Mouse (Mus musculus) lung, embryonic 14.5 days (tissue): ENCODE data around the gene Mgarp. TPM values are rescaled to one million over a fixed set of nuclear protein-coding genes. Genes with fewer than 3 reads are reported as not detected.

Experiments
- ATAC-seq: fragments of 200-750 bp; cut with Nextera tagmentation; 2 replicates; pipeline ENCODE4 v1.8.0; 2017; ENCODE audit warnings: mild to moderate bottlenecking, moderate TSS enrichment, moderate library complexity; ENCODE audit not compliant: insufficient read depth
- DNase-seq: peaks from one replicate; pipeline ENCODE4 v3.0.0-alpha.2; 2015
- H3K27ac ChIP-seq: fragments of 300-500 bp; sonication (generic); 2 replicates; pipeline ENCODE4 v1.5.1; 2014; ENCODE audit warnings: low read depth, mild to moderate bottlenecking, moderate library complexity
- H3K27me3 ChIP-seq: fragments of 300-500 bp; sonication (generic); 2 replicates; pipeline ENCODE4 v1.6.1; 2014; ENCODE audit warnings: low read length, control low read depth; ENCODE audit not compliant: insufficient read depth
- H3K36me3 ChIP-seq: fragments of 300-500 bp; sonication (generic); 2 replicates; pipeline ENCODE4 v1.6.1; 2014; ENCODE audit warnings: control low read depth; ENCODE audit not compliant: insufficient read depth
- H3K4me1 ChIP-seq: fragments of 300-500 bp; sonication (generic); 2 replicates; pipeline ENCODE4 v1.6.1; 2014; ENCODE audit warnings: antibody characterized with exemption, control low read depth; ENCODE audit not compliant: insufficient read depth
- H3K4me2 ChIP-seq: fragments of 300-500 bp; sonication (generic); 2 replicates; pipeline ENCODE4 v1.6.1; 2014; ENCODE audit warnings: mild to moderate bottlenecking
- H3K4me3 ChIP-seq: fragments of 300-500 bp; sonication (generic); 2 replicates; pipeline ENCODE4 v1.5.1; 2014; ENCODE audit warnings: low read depth, low read length
- H3K9ac ChIP-seq: fragments of 300-500 bp; sonication (generic); 2 replicates; pipeline ENCODE4 v1.6.1; 2014
- H3K9me3 ChIP-seq: fragments of 300-500 bp; sonication (generic); 2 replicates; pipeline ENCODE4 v1.6.1; 2016; ENCODE audit warnings: low read depth, low read length, control low read depth
- CTCF ChIP-seq: IDR thresholded peaks from 2 replicates; pipeline ENCODE4 v1.5.1; 2016; ENCODE audit warnings: antibody characterized with exemption, low read depth
- WGBS: fragments of 180-500 bp; shearing (Covaris S2); extraction: QIAGEN DNeasy Blood & Tissue Kit; methylation state at CpG from one replicate; pipeline ENCODE4 v1.1.7; 2014; 5-methylcytosine and 5-hydroxymethylcytosine counted together
- polyA plus RNA-seq: library from polyadenylated mRNA; unstranded; fragments of >200 nt; fragmentation: Nextera tagmentation; extraction: Ambion mirVana; gene quantifications from 2 replicates; pipeline ENCODE4 v1.2.1, GENCODE M21; 2014

The Mgarp gene
- polyA plus RNA-seq, 1 experiment from 2014 or later: 3.6 TPM

GRCm38 (mm10) chr3:51388904-51389303 lies 7.6 kb downstream of the Mgarp start:
- Histone ChIP-seq H3K27ac (no peak overlapping the region), H3K4me2 (peak overlapping the region; percentile 58), H3K9ac (peak overlapping the region; percentile 38), H3K4me1 (no peaks in the 10 kb centered on the region), H3K4me3 (peak overlapping the region; percentile 18; the same call in 1 of the 2 replicates), H3K27me3 (no peaks in the 10 kb centered on the region), H3K36me3 (no peaks in the 10 kb centered on the region), H3K9me3 (no peaks in the 10 kb centered on the region)
- peak; percentile 60 for ATAC-seq
- TF ChIP-seq CTCF: no peak
- 3% methylated on average over 13 of the region's 13 CpGs for WGBS
- DNase-seq: peak; percentile 34

GRCm38 (mm10) chr3:51387868-51388381 lies 8.6 kb downstream of the Mgarp start:
- Histone ChIP-seq H3K27me3 (no peaks in the 10 kb centered on the region), H3K9me3 (no peaks in the 10 kb centered on the region), H3K9ac (no peak overlapping the region), H3K4me2 (no peak overlapping the region), H3K4me1 (no peaks in the 10 kb centered on the region), H3K27ac (no peak overlapping the region), H3K4me3 (no peak overlapping the region), H3K36me3 (no peaks in the 10 kb centered on the region)
- TF ChIP-seq CTCF: no peak
- ATAC-seq: no peak
- no peak for DNase-seq
- WGBS: 50% methylated on average over 8 of the region's 8 CpGs

- Histone ChIP-seq H3K9me3 (no peaks in the 10 kb centered on the region), H3K9ac (no peak overlapping the region), H3K4me3 (no peak overlapping the region), H3K27me3 (no peaks in the 10 kb centered on the region), H3K4me1 (no peaks in the 10 kb centered on the region), H3K4me2 (no peak overlapping the region), H3K27ac (no peak overlapping the region), H3K36me3 (no peaks in the 10 kb centered on the region)
- 61% methylated on average over 3 of the region's 3 CpGs for WGBS
- TF ChIP-seq CTCF: no peak
- ATAC-seq (no peak), DNase-seq (no peak)
Observed at GRCm38 (mm10) chr3:51387134-51387451, 9.4 kb downstream of the Mgarp start.

- Histone ChIP-seq H3K27me3 (no peaks in the 10 kb centered on the region), H3K9ac (no peak overlapping the region), H3K27ac (no peak overlapping the region), H3K4me3 (no peak overlapping the region), H3K9me3 (no peaks in the 10 kb centered on the region), H3K36me3 (no peaks in the 10 kb centered on the region), H3K4me1 (no peaks in the 10 kb centered on the region), H3K4me2 (no peak overlapping the region)
- no peak for ATAC-seq
- TF ChIP-seq CTCF: no peak
- 46% methylated on average over 12 of the region's 12 CpGs for WGBS
- no peak for DNase-seq
Observed at GRCm38 (mm10) chr3:51386441-51387133, 10.0 kb downstream of the Mgarp start.

DNA sequence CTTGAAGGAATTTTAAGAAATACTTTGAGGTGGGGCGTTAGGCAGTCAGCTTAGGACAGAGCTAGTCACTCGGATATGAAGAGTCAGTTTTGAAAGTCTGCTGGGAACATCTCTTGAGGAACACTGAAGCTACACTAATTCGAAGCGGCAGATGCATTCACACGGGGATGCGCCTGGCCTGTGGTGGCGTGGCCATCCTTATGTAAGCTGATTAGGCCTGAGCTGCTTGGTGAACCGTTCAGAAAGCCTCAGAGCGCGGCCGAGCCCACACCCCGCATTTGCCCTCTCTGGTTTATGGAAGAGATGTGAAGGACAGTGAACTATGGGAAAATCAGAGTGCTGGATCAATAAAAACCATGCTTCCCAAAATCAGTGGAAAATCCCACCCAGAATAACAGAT lies 13.1 kb downstream of the Mgarp start:
- H3K27ac ChIP-seq: no peak overlapping the region
- ATAC-seq (no peak), DNase-seq (no peak)
- no peak overlapping the region for H3K9ac ChIP-seq
- H3K36me3 ChIP-seq: no peaks in the 10 kb centered on the region
- H3K27me3 ChIP-seq: no peaks in the 10 kb centered on the region
- H3K4me1 ChIP-seq: no peaks in the 10 kb centered on the region
- H3K9me3 ChIP-seq: no peaks in the 10 kb centered on the region
- no peak for TF ChIP-seq CTCF
- no peak overlapping the region for H3K4me3 ChIP-seq
- H3K4me2 ChIP-seq: no peak overlapping the region
- WGBS: 77% methylated on average over 12 of the region's 12 CpGs

DNA sequence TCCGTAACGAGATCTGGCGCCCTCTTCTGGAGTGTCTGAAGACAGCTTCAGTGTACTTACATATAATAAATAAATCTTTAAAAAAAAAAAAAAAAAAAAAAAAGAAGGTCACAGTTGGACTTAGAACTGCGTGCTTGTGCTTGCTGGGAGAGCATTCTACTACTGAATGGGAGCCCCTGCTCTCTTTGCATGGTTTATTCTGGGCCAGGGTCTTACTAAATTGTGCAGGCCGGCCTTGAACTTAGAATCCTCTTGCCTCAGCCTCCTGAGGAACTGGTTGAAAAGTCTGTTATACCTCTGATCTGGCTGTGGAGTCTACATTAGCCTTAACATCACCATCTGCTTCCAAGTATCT lies 15.9 kb downstream of the Mgarp start:
- TF ChIP-seq CTCF: no peak
- Histone ChIP-seq H3K27ac (no peak overlapping the region), H3K4me1 (no peaks in the 10 kb centered on the region), H3K9me3 (no peaks in the 10 kb centered on the region), H3K4me3 (no peak overlapping the region), H3K36me3 (no peaks in the 10 kb centered on the region), H3K9ac (no peak overlapping the region), H3K27me3 (no peaks in the 10 kb centered on the region), H3K4me2 (no peak overlapping the region)
- WGBS: 70% methylated on average over 2 of the region's 5 CpGs
- no peak for ATAC-seq
- DNase-seq: no peak

- 67% methylated on average over 5 of the region's 5 CpGs for WGBS
Observed at GRCm38 (mm10) chr3:51379786-51380659, 16.5 kb downstream of the Mgarp start.

More at GRCm38 (mm10) chr3:51379786-51380659, 16.5 kb downstream of the Mgarp start:
- H3K27me3 ChIP-seq: no peaks in the 10 kb centered on the region
- ATAC-seq: peak; percentile 17; the same call in 1 of the 2 replicates
- H3K4me1 ChIP-seq: no peaks in the 10 kb centered on the region
- peak; percentile 70 for DNase-seq
- no peak overlapping the region for H3K9ac ChIP-seq
- H3K4me2 ChIP-seq: no peak overlapping the region
- no peaks in the 10 kb centered on the region for H3K36me3 ChIP-seq
- TF ChIP-seq CTCF: no peak
- no peaks in the 10 kb centered on the region for H3K9me3 ChIP-seq
- no peak overlapping the region for H3K27ac ChIP-seq
- H3K4me3 ChIP-seq: no peak overlapping the region
